Mouse (Mus musculus) kidney, embryonic 15.5 days (tissue): ENCODE measurements around the gene Las1l. TPM values are rescaled to one million over a fixed set of nuclear protein-coding genes. Genes with fewer than 3 reads are reported as not detected.

Experiments
- ATAC-seq: fragments of 200-750 bp; cut with Nextera tagmentation; replicated peaks from 2 replicates; pipeline ENCODE4 v1.8.0; 2017; ENCODE audit warnings: moderate TSS enrichment; ENCODE audit not compliant: low FRiP score
- H3K27ac ChIP-seq: fragments of 300-500 bp; sonication (generic); 2 replicates; pipeline ENCODE4 v1.5.1; 2015; ENCODE audit warnings: mild to moderate bottlenecking, inconsistent platforms
- H3K27me3 ChIP-seq: fragments of 300-500 bp; sonication (generic); 2 replicates; pipeline ENCODE4 v1.6.1; 2015; ENCODE audit warnings: inconsistent platforms
- H3K36me3 ChIP-seq: fragments of 300-500 bp; sonication (generic); 2 replicates; pipeline ENCODE4 v1.6.1; 2015; ENCODE audit warnings: inconsistent platforms
- H3K4me1 ChIP-seq: fragments of 300-500 bp; sonication (generic); 2 replicates; pipeline ENCODE4 v1.6.1; 2015; ENCODE audit warnings: inconsistent platforms
- H3K4me2 ChIP-seq: fragments of 300-500 bp; sonication (generic); 2 replicates; pipeline ENCODE4 v1.6.1; 2015; ENCODE audit warnings: moderate library complexity, mild to moderate bottlenecking, inconsistent platforms
- H3K4me3 ChIP-seq: fragments of 300-500 bp; sonication (generic); replicated peaks from 2 replicates; pipeline ENCODE4 v1.5.1; 2015; ENCODE audit warnings: mild to moderate bottlenecking, inconsistent platforms
- H3K9ac ChIP-seq: fragments of 300-500 bp; sonication (generic); 2 replicates; pipeline ENCODE4 v1.6.1; 2015; ENCODE audit warnings: mild to moderate bottlenecking, inconsistent platforms
- H3K9me3 ChIP-seq: fragments of 300-500 bp; sonication (generic); replicated peaks from 2 replicates; pipeline ENCODE4 v1.6.1; 2016; ENCODE audit warnings: inconsistent platforms
- WGBS: fragments of 180-500 bp; shearing (Covaris S2); methylation state at CpG from one replicate; pipeline ENCODE4 v1.1.7; 2015; ENCODE audit warnings: mixed read lengths; 5-methylcytosine and 5-hydroxymethylcytosine counted together
- polyA plus RNA-seq: library from polyadenylated mRNA; unstranded; fragments of >200 nt; fragmentation: Nextera tagmentation; extraction: Ambion mirVana; gene quantifications from 2 replicates; pipeline ENCODE4 v1.2.1, GENCODE M21; 2015

Gene Las1l
- polyA plus RNA-seq, 1 experiment from 2014 or later, result 64.1 TPM

GRCm38 (mm10) chrX:95948135-95948534, 8.6 kb downstream of the Las1l start:
- H3K36me3 ChIP-seq, result peaks cover 78% of the 10 kb centered on the region
- H3K4me1 ChIP-seq, result no peaks in the 10 kb centered on the region
- H3K27me3 ChIP-seq, result peaks cover 4% of the 10 kb centered on the region; the same call in 1 of the 2 replicates
- H3K9me3 ChIP-seq, result no peaks in the 10 kb centered on the region
- no peak overlapping the region for H3K27ac ChIP-seq
- H3K4me3 ChIP-seq, result no peak overlapping the region
- no peak overlapping the region for H3K9ac ChIP-seq
- WGBS, result 90% methylated on average over 4 of the region's 4 CpGs
- no peak overlapping the region for H3K4me2 ChIP-seq
- ATAC-seq, result no peak

DNA sequence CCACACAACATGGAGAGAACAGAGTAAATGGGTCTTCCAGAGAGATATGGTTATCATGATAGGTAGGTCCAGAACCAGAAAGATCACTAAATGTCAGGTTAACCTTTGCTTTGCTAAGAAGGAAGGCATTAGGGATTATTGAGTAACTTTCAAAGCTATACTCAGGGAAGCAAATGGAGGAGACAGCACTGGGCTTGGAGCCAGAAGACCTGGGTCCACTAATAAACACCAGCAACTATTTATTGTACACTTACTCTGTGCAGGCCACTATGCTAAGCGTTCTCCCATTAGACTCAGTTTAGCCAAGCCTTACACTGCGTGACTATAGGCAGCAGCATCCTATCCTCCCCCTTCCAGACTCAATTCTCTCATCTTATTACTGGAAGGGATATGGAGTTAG, 11.3 kb downstream of the Las1l start:
- Histone ChIP-seq H3K9me3 (no peaks in the 10 kb centered on the region), H3K4me1 (no peaks in the 10 kb centered on the region), H3K4me3 (no peak overlapping the region), H3K4me2 (no peak overlapping the region), H3K36me3 (peaks cover 73% of the 10 kb centered on the region), H3K27me3 (peaks cover 4% of the 10 kb centered on the region; the same call in 1 of the 2 replicates), H3K27ac (no peak overlapping the region), H3K9ac (no peak overlapping the region)
- ATAC-seq, result no peak
- WGBS, result 91% methylated on average over 2 of the region's 2 CpGs

DNA sequence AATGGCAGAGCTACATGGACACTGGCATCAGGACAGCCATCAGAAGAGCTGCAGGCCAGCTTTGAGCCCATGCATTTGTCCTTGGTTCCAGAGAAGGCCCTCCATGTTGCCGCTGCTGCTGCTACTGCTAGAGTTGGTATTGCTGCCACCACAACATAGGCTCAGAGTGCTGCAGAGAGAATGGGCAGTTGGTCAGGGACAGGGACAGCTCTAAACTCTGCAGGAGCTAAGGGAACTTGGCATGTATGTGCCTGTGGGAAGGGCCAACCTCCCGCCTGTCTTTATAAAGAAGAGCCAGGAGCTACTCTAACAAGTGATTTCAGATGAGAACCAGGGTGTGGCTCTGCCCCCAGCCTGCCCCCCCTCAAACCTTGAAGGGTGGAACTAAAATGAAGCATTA, 21.3 kb downstream of the Las1l start:
- peaks cover 26% of the 10 kb centered on the region for H3K36me3 ChIP-seq
- ATAC-seq, result no peak

GRCm38 (mm10) chrX:95902716-95903115, 54.0 kb downstream of the Las1l start:
- Histone ChIP-seq H3K4me2 (no peak overlapping the region), H3K27me3 (0 out of 2 replicates have a peak, but pooled peaks cover 2% of the 10 kb centered on the region), H3K9me3 (no peaks in the 10 kb centered on the region), H3K9ac (no peak overlapping the region), H3K27ac (no peak overlapping the region), H3K4me1 (no peaks in the 10 kb centered on the region), H3K36me3 (no peaks in the 10 kb centered on the region), H3K4me3 (no peak overlapping the region)
- ATAC-seq, result no peak
- WGBS, result 86% methylated on average over 3 of the region's 3 CpGs

More for the DNA sequence above, 21.3 kb downstream of the Las1l start:
- no peak overlapping the region for H3K4me3 ChIP-seq
- H3K9ac ChIP-seq, result no peak overlapping the region
- peaks cover 3% of the 10 kb centered on the region for H3K27me3 ChIP-seq
- no peak overlapping the region for H3K4me2 ChIP-seq
- H3K9me3 ChIP-seq, result no peaks in the 10 kb centered on the region
- 90% methylated on average over 2 of the region's 2 CpGs for WGBS
- H3K27ac ChIP-seq, result no peak overlapping the region
- no peaks in the 10 kb centered on the region for H3K4me1 ChIP-seq

Other genes starting within 250 kb of the Las1l start
- 2.3 and 2.9 TPM in 2 replicates for gene Zc3h12b, start 245.3 kb downstream of the Las1l start, polyA plus RNA-seq
- 125 and 132 TPM in 2 replicates for gene Msn, start 139.1 kb upstream of the Las1l start, polyA plus RNA-seq